Mouse (Mus musculus) small intestine, adult 2 months (tissue): ENCODE results near the gene Mrfap1. TPM values are rescaled to one million over a fixed set of nuclear protein-coding genes. Genes with fewer than 3 reads are reported as not detected.
"Not testable (repeated sequence)": the region's sequence is repeated elsewhere in the genome, so short reads cannot be mapped to it uniquely, and the experiment has no call there.

Source experiments
- H3K27ac ChIP-seq: fragments of 200-500 bp; 2 replicates; pipeline ENCODE4 v1.5.1; 2012; ENCODE audit warnings: low read depth, low read length, control low read depth, inconsistent platforms; ENCODE audit not compliant: insufficient read depth
- H3K27me3 ChIP-seq: fragments of 200-500 bp; 2 replicates; pipeline ENCODE4 v1.6.1; 2012; ENCODE audit warnings: mild to moderate bottlenecking, moderate library complexity, low read length, inconsistent platforms; ENCODE audit not compliant: control insufficient read depth, insufficient read depth
- H3K36me3 ChIP-seq: fragments of 200-500 bp; 2 replicates; pipeline ENCODE4 v1.6.1; 2012; ENCODE audit warnings: mild to moderate bottlenecking, low read length, control low read depth, inconsistent platforms; ENCODE audit not compliant: control insufficient read depth, insufficient read depth
- H3K4me1 ChIP-seq: fragments of 200-500 bp; 2 replicates; pipeline ENCODE4 v1.6.1; 2012; ENCODE audit warnings: low read length, inconsistent platforms, mixed read lengths; ENCODE audit not compliant: control insufficient read depth, insufficient read depth, insufficient read length
- H3K4me3 ChIP-seq: fragments of 200-500 bp; 2 replicates; pipeline ENCODE4 v1.5.1; 2012; ENCODE audit warnings: low read depth, mild to moderate bottlenecking, control low read depth, inconsistent platforms, low read length, moderate library complexity
- CTCF ChIP-seq: fragments of 200-500 bp; IDR thresholded peaks from 2 replicates; pipeline ENCODE4 v1.5.1; 2012; ENCODE audit warnings: low read depth, mild to moderate bottlenecking, control low read depth, inconsistent platforms, low read length, moderate library complexity, mixed read lengths; ENCODE audit not compliant: insufficient replicate concordance, insufficient read length; ENCODE audit errors: extremely low read depth
- POLR2A ChIP-seq: fragments of 200-500 bp; IDR thresholded peaks from 2 replicates; pipeline ENCODE4 v1.6.1; 2012; ENCODE audit warnings: low read depth, mild to moderate bottlenecking, control low read depth, inconsistent platforms, low read length, moderate library complexity
- WGBS: fragments of 180-500 bp; shearing (Covaris S2); methylation state at CpG from one replicate; pipeline ENCODE4 v1.1.7; 2018; 5-methylcytosine and 5-hydroxymethylcytosine counted together
- polyA plus RNA-seq: library from polyadenylated mRNA; depleted of rRNA; stranded (reverse); fragments of >200 nt; gene quantifications from 2 replicates; pipeline ENCODE4 v1.2.3, GENCODE M21; 2012

Mrfap1 gene
- polyA plus RNA-seq, 1 experiment, result 132 TPM

DNA sequence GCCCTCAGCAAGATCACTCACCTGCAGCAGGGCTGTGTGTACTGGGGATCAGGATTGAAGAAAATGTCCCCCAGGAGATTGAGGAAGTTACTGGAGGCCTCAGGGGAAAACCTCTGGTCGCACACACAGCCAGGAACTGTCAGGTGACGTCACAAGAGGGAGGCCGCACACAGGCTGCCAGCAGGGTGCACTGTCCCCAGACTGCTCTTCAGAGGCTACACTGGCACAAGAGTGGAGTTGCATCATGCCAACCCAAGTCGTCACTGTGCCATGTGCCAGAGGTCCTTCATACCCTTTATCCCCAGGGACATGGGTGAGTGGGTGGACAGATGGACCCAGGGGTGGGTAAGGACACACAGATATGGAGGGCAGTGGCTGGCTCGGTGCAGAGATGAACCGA lies 18.0 kb upstream of the Mrfap1 start:
- Histone ChIP-seq H3K27ac (no peak overlapping the region), H3K4me3 (no peak overlapping the region), H3K27me3 (no peaks in the 10 kb centered on the region), H3K4me1 (no peaks in the 10 kb centered on the region), H3K36me3 (peaks cover 56% of the 10 kb centered on the region)
- no peak for TF ChIP-seq POLR2A
- TF ChIP-seq CTCF, result no peak
- WGBS, result 72% methylated on average over 6 of the region's 6 CpGs

DNA sequence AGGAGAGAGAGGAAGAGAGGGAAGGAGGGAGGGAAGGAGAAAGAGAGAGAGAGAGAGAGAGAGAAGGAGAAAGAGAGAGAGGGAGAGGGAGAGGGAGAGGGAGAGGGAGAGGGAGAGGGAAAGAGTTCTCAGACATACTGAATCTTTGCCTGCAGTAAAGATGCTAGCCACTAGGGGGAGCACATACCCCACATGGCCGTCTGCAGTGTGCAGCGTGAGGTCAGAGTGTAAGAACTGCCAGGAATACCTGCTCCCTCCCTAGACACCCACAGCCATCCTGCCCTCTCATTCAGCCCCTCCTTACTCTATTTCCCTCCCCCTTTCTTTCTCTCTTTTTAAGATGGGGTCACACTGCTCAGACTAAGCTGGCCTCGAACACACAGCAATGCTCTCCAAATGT lies 14.8 kb upstream of the Mrfap1 start:
- Histone ChIP-seq H3K4me1 (no peaks in the 10 kb centered on the region), H3K27me3 (no peaks in the 10 kb centered on the region), H3K36me3 (peaks cover 38% of the 10 kb centered on the region), H3K4me3 (no peak overlapping the region), H3K27ac (no peak overlapping the region)
- no peak for TF ChIP-seq POLR2A
- TF ChIP-seq CTCF, result peak; percentile 74
- WGBS, result 33% methylated on average over 3 of the region's 3 CpGs

DNA sequence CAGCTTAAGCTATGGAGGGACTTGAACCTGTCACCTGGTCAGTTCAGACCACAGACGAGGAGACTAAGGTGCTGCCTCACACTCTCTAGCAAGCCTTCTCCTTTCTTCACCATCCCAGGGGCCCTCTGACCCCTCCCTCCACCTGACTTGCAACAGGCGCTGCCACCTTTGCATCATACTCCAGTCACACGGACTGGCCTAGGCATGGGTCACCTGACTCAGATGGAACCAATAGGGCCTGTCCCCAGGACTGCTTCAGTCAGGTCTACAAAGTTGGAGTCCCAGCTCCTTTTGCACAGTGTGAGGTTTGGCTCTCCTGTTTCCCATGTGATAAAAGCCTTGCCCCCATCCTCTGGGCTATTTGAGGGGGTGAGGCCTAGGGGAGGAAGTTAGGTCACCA lies 14.1 kb upstream of the Mrfap1 start:
- Histone ChIP-seq H3K27me3 (no peaks in the 10 kb centered on the region), H3K27ac (no peak overlapping the region), H3K4me3 (no peak overlapping the region), H3K36me3 (peaks cover 31% of the 10 kb centered on the region), H3K4me1 (no peaks in the 10 kb centered on the region)
- 90% methylated on average over 3 of the region's 3 CpGs for WGBS
- no peak for TF ChIP-seq CTCF
- no peak for TF ChIP-seq POLR2A

DNA sequence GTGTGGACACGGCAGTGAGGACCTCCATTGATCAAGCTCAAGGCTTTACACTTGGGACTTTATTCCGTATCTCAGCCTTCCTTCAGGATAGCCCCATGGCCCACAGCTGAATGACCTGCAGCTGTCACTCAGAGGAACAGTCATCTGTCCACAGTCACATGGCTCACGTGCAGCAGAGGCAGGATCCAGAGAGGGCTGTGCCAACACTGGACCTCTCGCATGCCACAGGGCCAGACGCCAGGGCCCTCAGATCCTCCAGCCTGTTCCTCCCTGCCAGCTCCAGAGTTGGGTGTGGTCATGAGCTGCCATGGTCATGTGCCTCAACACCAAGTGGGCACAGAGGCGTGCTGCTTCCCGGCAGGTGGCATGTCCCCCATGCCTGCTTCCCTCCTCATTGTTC lies 12.6 kb upstream of the Mrfap1 start:
- TF ChIP-seq CTCF (no peak), POLR2A (no peak)
- H3K4me1 ChIP-seq, result no peaks in the 10 kb centered on the region
- WGBS, result 81% methylated on average over 7 of the region's 7 CpGs
- H3K27ac ChIP-seq, result no peak overlapping the region
- no peak overlapping the region for H3K4me3 ChIP-seq
- H3K36me3 ChIP-seq, result peaks cover 18% of the 10 kb centered on the region; the same call in 1 of the 2 replicates
- H3K27me3 ChIP-seq, result no peaks in the 10 kb centered on the region

DNA sequence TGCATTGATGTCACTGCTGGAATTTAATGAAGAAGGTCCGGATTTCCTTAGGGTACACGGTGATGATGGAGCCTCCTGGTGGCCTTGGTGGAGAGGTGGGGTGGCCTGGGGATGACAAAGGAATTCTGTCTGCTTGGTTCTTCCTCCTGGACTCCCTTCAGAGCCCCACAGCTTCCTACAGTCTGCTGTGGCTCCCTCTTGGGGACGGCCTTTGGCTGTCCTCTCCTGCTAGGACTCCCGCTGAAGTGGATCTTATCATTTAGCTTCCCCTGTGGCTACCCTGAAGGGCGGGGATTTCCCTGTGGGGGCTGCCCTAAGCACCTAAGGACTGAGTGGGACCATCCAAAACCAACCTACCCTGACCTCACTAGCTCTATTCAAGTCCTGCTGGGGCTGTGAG lies 10.5 kb upstream of the Mrfap1 start:
- TF ChIP-seq CTCF (no peak), POLR2A (no peak)
- no peak overlapping the region for H3K27ac ChIP-seq
- H3K4me3 ChIP-seq, result no peak overlapping the region
- WGBS, result 43% methylated on average over 5 of the region's 5 CpGs
- H3K36me3 ChIP-seq, result peaks cover 13% of the 10 kb centered on the region; the same call in 1 of the 2 replicates
- no peaks in the 10 kb centered on the region for H3K4me1 ChIP-seq
- H3K27me3 ChIP-seq, result no peaks in the 10 kb centered on the region

DNA sequence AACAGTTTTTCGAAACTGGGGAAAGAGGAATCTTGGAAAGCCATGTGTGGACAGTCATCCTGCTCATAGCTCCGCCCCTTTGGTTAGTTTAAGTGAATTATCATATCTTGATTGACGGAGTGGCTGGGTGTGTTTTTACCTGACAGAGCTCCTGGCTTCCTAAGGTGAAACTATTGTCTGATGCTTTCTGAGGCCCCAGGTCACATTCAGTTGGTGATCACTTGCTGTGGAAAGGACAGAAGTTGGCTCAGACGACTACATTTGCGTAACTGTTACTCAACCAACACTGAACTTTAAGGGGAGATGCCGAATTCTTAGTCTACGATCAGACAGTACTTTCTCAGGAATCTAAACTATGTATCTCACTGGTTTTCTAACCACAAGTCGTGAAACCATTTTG lies 719 bp upstream of the Mrfap1 start:
- H3K27ac ChIP-seq, result peak overlapping the region; percentile 61
- 28% methylated on average over 8 of the region's 8 CpGs for WGBS
- TF ChIP-seq POLR2A, result no peak
- no peak for TF ChIP-seq CTCF
- no peak overlapping the region for H3K4me3 ChIP-seq
- H3K27me3 ChIP-seq, result no peaks in the 10 kb centered on the region
- peaks cover 17% of the 10 kb centered on the region; the same call in 1 of the 2 replicates for H3K4me1 ChIP-seq
- peaks cover 4% of the 10 kb centered on the region; the same call in 1 of the 2 replicates for H3K36me3 ChIP-seq

DNA sequence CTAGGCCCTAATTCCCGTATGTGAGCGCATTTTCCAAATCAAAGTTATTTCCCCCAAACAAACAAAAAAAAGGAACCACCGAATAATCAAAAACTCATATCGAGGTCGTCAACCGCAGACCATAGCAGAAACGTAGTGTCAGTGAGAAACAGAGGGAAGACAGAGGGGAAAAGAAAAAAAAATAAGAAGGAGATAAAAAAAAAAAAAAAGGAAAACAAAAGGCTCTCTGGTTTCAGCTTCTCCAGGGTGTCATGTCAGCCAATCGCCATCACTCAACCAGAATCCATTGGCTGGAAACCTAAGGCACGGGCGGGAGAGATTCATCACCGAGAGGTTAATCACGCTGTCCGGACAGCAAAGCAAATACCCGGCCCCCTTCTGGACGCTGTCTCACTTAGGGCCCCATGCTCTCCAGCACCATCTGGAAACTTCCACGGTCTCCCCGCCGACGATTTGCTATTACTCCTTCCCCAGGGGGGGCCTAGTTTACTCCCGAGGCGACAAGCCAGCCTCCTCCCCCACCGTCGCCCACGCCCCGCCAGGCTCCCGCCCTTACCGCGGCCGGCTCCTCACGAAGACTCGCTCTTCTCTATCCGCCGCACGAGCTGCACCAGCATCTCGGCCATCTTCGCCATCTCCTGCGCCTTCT lies 801 bp downstream of the Mrfap1 start:
- 3% methylated on average over 37 of the region's 37 CpGs for WGBS
- not testable (repeated sequence) for H3K36me3 ChIP-seq, H3K27me3 ChIP-seq
- H3K4me1 ChIP-seq, result peaks cover 17% of the 10 kb centered on the region; the same call in 1 of the 2 replicates
- peak overlapping the region; percentile 99 for H3K4me3 ChIP-seq
- peak overlapping the region; percentile 96 for H3K27ac ChIP-seq

DNA sequence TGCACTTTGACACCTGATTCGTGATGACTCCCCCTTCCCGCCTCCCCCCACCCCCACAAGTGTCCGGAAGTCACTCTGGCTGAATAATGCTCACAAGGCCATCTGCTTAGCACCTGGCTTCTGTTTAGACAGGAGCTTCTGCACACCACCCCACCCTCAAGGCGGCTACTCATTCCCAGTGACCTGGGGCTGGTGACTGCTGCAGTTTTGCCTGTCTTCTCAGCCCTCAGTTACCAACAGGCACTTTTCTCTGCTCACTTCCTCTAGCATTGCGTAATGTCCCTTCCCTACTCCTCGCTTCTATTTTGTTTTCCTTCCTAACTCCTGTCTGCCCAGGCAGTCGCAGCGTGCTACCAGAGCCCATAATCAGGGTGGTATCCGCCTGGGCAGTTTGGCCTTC lies 4.7 kb downstream of the Mrfap1 start:
- TF ChIP-seq POLR2A, result no peak
- TF ChIP-seq CTCF, result no peak
- H3K36me3 ChIP-seq, result peaks cover 4% of the 10 kb centered on the region; the same call in 1 of the 2 replicates
- peak overlapping the region; percentile 20; the same call in 1 of the 2 replicates for H3K27ac ChIP-seq
- peaks cover 13% of the 10 kb centered on the region; the same call in 1 of the 2 replicates for H3K4me1 ChIP-seq
- 51% methylated on average over 9 of the region's 9 CpGs for WGBS
- H3K27me3 ChIP-seq, result no peaks in the 10 kb centered on the region
- H3K4me3 ChIP-seq, result no peak overlapping the region
